Mouse (Mus musculus) stomach, embryonic 14.5 days (tissue): ENCODE results near the gene Prkag3. TPM values are rescaled to one million over a fixed set of nuclear protein-coding genes. Genes with fewer than 3 reads are reported as not detected.
A peak's percentile ranks its signal among the peaks of the same experiment; 100 is the strongest.

Source experiments
- ATAC-seq: fragments of 200-750 bp; cut with Nextera tagmentation; 2 replicates; pipeline ENCODE4 v1.8.0; 2017; ENCODE audit warnings: low read depth, moderate TSS enrichment; ENCODE audit not compliant: insufficient number of reproducible peaks, insufficient read depth, low FRiP score
- H3K27ac ChIP-seq: fragments of 300-500 bp; sonication (generic); 2 replicates; pipeline ENCODE4 v1.5.1; 2014; ENCODE audit warnings: mild to moderate bottlenecking, low read length, moderate library complexity, mixed read lengths
- H3K27me3 ChIP-seq: fragments of 300-500 bp; sonication (generic); 2 replicates; pipeline ENCODE4 v1.6.1; 2014; ENCODE audit warnings: low read length, control low read depth, mixed read lengths; ENCODE audit not compliant: control insufficient read depth, insufficient read depth
- H3K36me3 ChIP-seq: fragments of 300-500 bp; sonication (generic); 2 replicates; pipeline ENCODE4 v1.6.1; 2014; ENCODE audit warnings: mild to moderate bottlenecking, control low read depth, low read length, moderate library complexity, mixed read lengths; ENCODE audit not compliant: control insufficient read depth, insufficient read depth
- H3K4me1 ChIP-seq: fragments of 300-500 bp; sonication (generic); 2 replicates; pipeline ENCODE4 v1.6.1; 2014; ENCODE audit warnings: low read length, control low read depth, mixed read lengths; ENCODE audit not compliant: control insufficient read depth, insufficient read depth
- H3K4me2 ChIP-seq: fragments of 300-500 bp; sonication (generic); replicated peaks from 2 replicates; pipeline ENCODE4 v1.6.1; 2014; ENCODE audit warnings: low read depth, low read length, control low read depth
- H3K4me3 ChIP-seq: fragments of 300-500 bp; sonication (generic); 2 replicates; pipeline ENCODE4 v1.5.1; 2014; ENCODE audit warnings: low read depth, low read length, control low read depth
- H3K9ac ChIP-seq: fragments of 300-500 bp; sonication (generic); replicated peaks from 2 replicates; pipeline ENCODE4 v1.6.1; 2014; ENCODE audit warnings: low read depth, mild to moderate bottlenecking, control low read depth, low read length, moderate library complexity, mixed read lengths
- H3K9me3 ChIP-seq: fragments of 300-500 bp; sonication (generic); 2 replicates; pipeline ENCODE4 v1.6.1; 2016; ENCODE audit warnings: low read depth, low read length, control low read depth; ENCODE audit not compliant: control insufficient read depth
- WGBS: fragments of 180-500 bp; shearing (Covaris S2); extraction: QIAGEN DNeasy Blood & Tissue Kit; methylation state at CpG from one replicate; pipeline ENCODE4 v1.1.7; 2014; 5-methylcytosine and 5-hydroxymethylcytosine counted together
- polyA plus RNA-seq: library from polyadenylated mRNA; unstranded; fragments of >200 nt; fragmentation: Nextera tagmentation; extraction: Ambion mirVana; gene quantifications from 2 replicates; pipeline ENCODE4 v1.2.1, GENCODE M21; 2014

The Prkag3 gene
- polyA plus RNA-seq, 1 experiment from 2014 or later = 0.12 TPM

DNA sequence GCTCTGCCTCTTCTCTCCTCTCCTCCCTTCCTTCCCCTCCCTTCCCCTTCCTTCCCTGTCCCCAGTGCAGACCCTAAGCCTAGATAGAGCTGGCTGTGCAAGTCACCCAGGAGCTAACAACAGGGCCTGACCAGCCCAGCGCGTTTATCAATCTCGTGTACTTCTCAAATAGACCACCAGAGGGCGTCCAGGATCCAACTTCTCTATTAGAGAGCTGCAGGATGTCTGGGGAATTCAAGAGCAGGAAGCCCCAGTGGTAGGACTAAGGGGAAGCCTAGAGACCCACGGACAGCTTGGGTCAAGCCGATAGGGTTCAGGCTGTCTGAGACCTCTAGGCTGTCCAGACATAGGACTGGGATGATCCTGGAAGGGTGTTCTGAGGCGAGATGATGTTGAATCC lies 38.8 kb upstream of the Prkag3 start:
- no peak overlapping the region for H3K4me3 ChIP-seq
- H3K36me3 ChIP-seq = no peaks in the 10 kb centered on the region
- WGBS = 7% methylated on average over 7 of the region's 7 CpGs
- no peak; the same call in 1 of the 2 replicates for ATAC-seq
- H3K27ac ChIP-seq = no peak overlapping the region
- H3K9ac ChIP-seq = no peak overlapping the region
- peaks cover 81% of the 10 kb centered on the region for H3K27me3 ChIP-seq
- H3K9me3 ChIP-seq = peaks cover 6% of the 10 kb centered on the region; the same call in 1 of the 2 replicates
- peaks cover 13% of the 10 kb centered on the region; the same call in 1 of the 2 replicates for H3K4me1 ChIP-seq
- no peak overlapping the region for H3K4me2 ChIP-seq

DNA sequence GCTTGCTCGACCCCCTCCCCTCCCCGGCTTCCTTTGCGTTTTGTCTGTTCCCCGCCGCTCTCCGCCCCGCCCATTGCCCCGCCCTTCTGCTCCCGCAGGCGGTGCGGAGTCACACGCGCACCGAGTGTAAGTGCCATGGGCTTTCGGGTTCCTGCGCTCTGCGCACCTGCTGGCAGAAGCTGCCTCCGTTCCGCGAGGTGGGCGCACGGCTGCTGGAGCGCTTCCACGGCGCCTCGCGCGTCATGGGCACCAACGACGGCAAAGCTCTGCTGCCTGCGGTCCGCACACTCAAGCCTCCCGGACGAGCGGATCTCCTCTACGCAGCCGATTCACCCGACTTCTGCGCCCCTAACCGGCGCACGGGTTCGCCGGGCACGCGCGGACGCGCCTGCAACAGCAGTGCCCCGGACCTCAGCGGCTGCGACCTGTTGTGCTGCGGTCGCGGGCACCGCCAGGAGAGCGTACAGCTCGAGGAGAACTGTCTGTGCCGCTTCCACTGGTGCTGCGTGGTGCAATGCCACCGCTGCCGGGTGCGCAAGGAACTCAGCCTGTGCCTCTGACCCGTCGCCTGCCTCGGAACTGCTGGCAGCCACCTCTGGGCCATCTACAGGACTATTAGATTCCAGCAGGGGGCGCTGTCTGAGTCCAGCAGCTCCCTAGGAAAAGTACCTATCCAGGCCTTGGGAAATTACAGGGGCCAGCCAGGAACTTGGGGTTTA lies 35.2 kb upstream of the Prkag3 start:
- WGBS = under 1% methylated on average over 67 of the region's 67 CpGs
- ATAC-seq = no peak
- peaks cover 81% of the 10 kb centered on the region for H3K27me3 ChIP-seq
- peak overlapping the region; percentile 78 for H3K4me2 ChIP-seq
- H3K4me3 ChIP-seq = peak overlapping the region; percentile 39
- peaks cover 6% of the 10 kb centered on the region; the same call in 1 of the 2 replicates for H3K9me3 ChIP-seq
- no peak overlapping the region for H3K9ac ChIP-seq
- peaks cover 4% of the 10 kb centered on the region; the same call in 1 of the 2 replicates for H3K4me1 ChIP-seq
- no peak overlapping the region for H3K27ac ChIP-seq
- H3K36me3 ChIP-seq = no peaks in the 10 kb centered on the region

DNA sequence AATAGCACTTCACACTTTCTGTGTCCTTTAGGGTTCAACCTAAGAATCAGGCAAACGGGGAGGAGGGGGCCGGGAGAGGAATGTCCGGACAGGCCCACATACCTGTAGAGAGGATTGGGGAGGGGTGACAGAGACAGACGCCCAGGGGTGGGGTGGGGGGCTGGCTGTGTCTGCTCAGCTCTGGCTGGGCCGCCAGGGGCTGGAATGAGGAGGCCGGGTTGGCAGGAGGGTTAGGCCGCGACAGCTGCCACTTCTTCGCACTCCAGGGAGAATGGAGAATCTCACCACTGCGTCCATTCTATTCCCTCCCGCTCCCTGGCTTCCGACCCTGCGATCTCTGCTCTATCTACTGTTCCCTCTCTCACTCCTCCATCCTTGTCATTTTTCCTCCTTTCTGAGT lies 34.5 kb upstream of the Prkag3 start:
- Histone ChIP-seq H3K27ac (no peak overlapping the region), H3K4me1 (peaks cover 4% of the 10 kb centered on the region; the same call in 1 of the 2 replicates), H3K4me3 (peak overlapping the region; percentile 39; the same call in 1 of the 2 replicates), H3K36me3 (no peaks in the 10 kb centered on the region), H3K9me3 (peaks cover 6% of the 10 kb centered on the region; the same call in 1 of the 2 replicates), H3K27me3 (peaks cover 77% of the 10 kb centered on the region), H3K9ac (no peak overlapping the region), H3K4me2 (peak overlapping the region; percentile 78)
- WGBS = 5% methylated on average over 13 of the region's 13 CpGs
- ATAC-seq = no peak

DNA sequence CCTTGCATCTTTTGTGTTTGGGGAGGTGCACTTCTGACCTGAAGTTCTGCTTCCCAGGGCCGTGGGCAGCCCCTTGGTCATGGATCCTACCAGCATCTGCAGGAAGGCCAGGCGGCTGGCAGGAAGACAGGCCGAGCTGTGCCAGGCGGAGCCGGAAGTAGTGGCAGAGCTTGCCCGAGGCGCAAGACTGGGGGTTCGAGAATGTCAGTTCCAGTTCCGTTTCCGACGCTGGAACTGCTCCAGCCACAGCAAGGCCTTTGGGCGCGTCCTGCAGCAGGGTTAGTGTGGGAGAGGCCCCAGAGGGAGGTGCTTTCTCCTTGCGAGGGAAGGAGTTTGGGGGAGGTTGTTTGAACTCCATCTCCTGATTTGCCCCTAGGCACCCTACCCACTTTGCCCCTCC lies 33.0 kb upstream of the Prkag3 start:
- Histone ChIP-seq H3K4me2 (no peak overlapping the region), H3K4me1 (peaks cover 4% of the 10 kb centered on the region; the same call in 1 of the 2 replicates), H3K27me3 (peaks cover 69% of the 10 kb centered on the region), H3K9me3 (peaks cover 6% of the 10 kb centered on the region; the same call in 1 of the 2 replicates), H3K9ac (no peak overlapping the region), H3K36me3 (no peaks in the 10 kb centered on the region), H3K27ac (no peak overlapping the region), H3K4me3 (no peak overlapping the region)
- WGBS = 19% methylated on average over 14 of the region's 14 CpGs
- ATAC-seq = no peak

DNA sequence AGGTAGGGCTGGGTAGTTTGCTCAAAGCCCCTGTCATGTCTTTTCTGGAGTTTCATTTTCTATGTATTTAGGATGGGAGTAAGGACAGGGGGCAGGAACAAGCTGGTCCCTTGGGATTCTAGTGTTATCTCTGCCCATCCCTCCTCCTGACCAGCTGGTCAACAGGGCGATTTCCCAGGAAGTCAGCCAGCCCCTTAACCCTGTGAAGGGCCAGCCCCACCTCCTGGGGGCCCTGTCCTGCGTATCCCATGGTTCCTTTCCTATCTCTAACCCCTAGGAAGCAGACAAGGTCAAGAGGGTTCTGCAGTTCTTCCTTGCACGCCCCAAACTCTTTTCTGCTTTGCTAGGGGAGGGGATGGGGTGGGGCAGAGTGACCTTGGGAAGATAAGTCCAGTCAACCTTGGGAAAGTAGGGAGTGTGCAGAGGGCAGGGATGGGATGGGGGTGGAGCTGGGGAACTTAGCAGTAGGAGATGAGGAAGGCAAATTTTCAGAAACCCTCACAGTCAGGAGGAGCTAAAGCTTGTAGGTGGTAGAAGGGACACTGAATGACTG lies 30.0 kb upstream of the Prkag3 start:
- Histone ChIP-seq H3K4me1 (no peaks in the 10 kb centered on the region; the same call in 1 of the 2 replicates), H3K27me3 (peaks cover 43% of the 10 kb centered on the region), H3K36me3 (no peaks in the 10 kb centered on the region), H3K9ac (no peak overlapping the region), H3K9me3 (no peaks in the 10 kb centered on the region), H3K4me2 (no peak overlapping the region), H3K4me3 (no peak overlapping the region), H3K27ac (no peak overlapping the region)
- WGBS = 41% methylated on average over 3 of the region's 3 CpGs
- no peak for ATAC-seq

DNA sequence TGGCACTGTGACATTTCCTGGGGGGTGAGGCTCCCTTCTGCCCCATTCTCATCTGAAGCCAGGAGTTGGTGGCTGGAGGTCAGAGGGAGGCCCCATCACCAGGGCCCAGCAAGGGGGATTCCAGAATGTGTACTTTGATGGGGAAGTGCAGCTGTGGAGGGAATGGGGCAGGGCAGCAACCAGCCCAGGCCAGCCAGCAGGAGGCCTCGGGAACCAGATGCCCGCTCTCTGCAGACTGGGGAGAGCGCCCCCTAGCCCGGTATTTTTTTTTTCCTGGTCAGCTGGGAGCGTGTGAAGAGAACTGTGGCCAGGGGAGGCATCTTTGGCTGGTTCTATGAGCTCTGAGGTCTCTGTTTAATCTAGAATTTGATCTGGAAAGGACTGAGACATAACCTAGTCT lies 26.8 kb upstream of the Prkag3 start:
- Histone ChIP-seq H3K27ac (no peak overlapping the region), H3K36me3 (no peaks in the 10 kb centered on the region), H3K4me3 (no peak overlapping the region), H3K4me1 (peaks cover 14% of the 10 kb centered on the region; the same call in 1 of the 2 replicates), H3K9me3 (no peaks in the 10 kb centered on the region), H3K27me3 (peaks cover 30% of the 10 kb centered on the region), H3K9ac (no peak overlapping the region), H3K4me2 (no peak overlapping the region)
- no peak for ATAC-seq
- 20% methylated on average over 5 of the region's 5 CpGs for WGBS

DNA sequence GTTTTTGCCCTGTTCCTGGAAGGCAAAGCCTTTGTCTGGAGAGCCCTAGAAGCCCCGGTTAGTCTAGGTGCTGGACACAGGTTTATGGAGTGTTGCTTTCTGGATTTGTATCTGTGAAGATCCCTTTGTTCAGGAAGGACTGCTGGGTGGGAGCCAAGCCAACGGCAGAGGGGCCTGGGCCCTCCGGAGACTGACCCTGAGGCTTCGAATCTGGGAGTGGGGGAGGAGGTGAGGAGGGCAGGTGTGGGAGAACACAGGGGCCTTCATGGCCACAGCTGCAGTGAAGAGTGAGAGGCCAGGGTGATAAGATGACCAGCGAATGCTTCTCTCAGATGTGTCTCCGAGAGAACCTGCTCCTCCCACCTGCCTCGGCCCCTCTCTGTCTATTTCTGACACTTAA lies 25.0 kb upstream of the Prkag3 start:
- H3K9me3 ChIP-seq = no peaks in the 10 kb centered on the region
- H3K27me3 ChIP-seq = peaks cover 39% of the 10 kb centered on the region
- no peak overlapping the region for H3K27ac ChIP-seq
- no peak overlapping the region for H3K4me3 ChIP-seq
- H3K9ac ChIP-seq = no peak overlapping the region
- peaks cover 22% of the 10 kb centered on the region; the same call in 1 of the 2 replicates for H3K4me1 ChIP-seq
- H3K36me3 ChIP-seq = no peaks in the 10 kb centered on the region
- 24% methylated on average over 7 of the region's 7 CpGs for WGBS
- H3K4me2 ChIP-seq = no peak overlapping the region
- ATAC-seq = no peak

DNA sequence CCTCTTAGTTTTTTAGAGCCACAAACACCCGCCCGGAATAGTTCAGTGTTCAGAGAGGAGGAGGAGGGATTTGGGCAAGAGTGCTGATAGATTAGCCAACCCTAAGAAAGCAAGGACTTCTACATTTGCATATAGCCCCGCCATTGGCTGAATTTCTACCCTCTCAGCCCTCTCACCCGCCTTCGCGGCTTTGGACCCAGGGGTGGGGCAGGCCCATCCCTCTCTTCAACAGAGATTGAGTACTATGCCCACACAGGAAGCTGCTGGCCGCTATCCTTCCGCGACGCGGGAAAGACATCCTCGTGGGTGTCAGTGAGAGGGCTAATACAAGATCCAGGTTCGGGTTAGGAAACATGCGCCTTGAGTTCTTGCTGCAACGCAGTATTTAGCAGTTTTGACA lies 24.1 kb upstream of the Prkag3 start:
- peak overlapping the region; percentile 43; the same call in 1 of the 2 replicates for H3K4me3 ChIP-seq
- H3K4me2 ChIP-seq = peak overlapping the region; percentile 93
- 0% methylated on average over 15 of the region's 15 CpGs for WGBS
- H3K27me3 ChIP-seq = peaks cover 36% of the 10 kb centered on the region
- H3K9me3 ChIP-seq = no peaks in the 10 kb centered on the region
- H3K36me3 ChIP-seq = no peaks in the 10 kb centered on the region
- ATAC-seq = peak; percentile 90
- no peak overlapping the region for H3K9ac ChIP-seq
- H3K27ac ChIP-seq = no peak overlapping the region
- peaks cover 22% of the 10 kb centered on the region; the same call in 1 of the 2 replicates for H3K4me1 ChIP-seq
